9 mouse cellular contexts compared by ENCODE assay signal in genomic region chr17:23550856-23551255, GRCm38 (mm10). TPM values are rescaled to one million over a fixed set of nuclear protein-coding genes. Genes with fewer than 3 reads are reported as not detected.
DNase-seq lines count a peak whose midpoint lies in the region; ATAC-seq and TF ChIP-seq lines count a peak whose summit lies in the region.
"Had no signal": no experiment of that assay in that cellular context is flagged by ENCODE, and none has a peak within 500 bp of the region (broad histone marks: within the 10 kb centered on the region; RNA-seq: fewer than 3 reads in every experiment).

No protein-coding gene starts in this region.

- H3K27ac ChIP-seq in left cerebral cortex, adult 2 months, result peak overlapping the region; percentile 75
- H3K27ac ChIP-seq in embryonic fibroblast, embryonic 13.5 days (ENCODE audit: insufficient read depth, low read length), result peak overlapping the region; percentile 62
- no peak overlapping the region for H3K27ac ChIP-seq in limb, embryonic 11.5 days (replicated peaks; ENCODE audit: low read depth, low read length)

- peaks cover 6% of the 10 kb centered on the region for H3K36me3 ChIP-seq in limb, embryonic 11.5 days (ENCODE audit: control insufficient read depth, insufficient read depth, low read length)

- no peaks in the 10 kb centered on the region for H3K9me3 ChIP-seq in limb, embryonic 11.5 days (ENCODE audit: control insufficient read depth, low read length)

- WGBS in limb, embryonic 11.5 days, result under 1% methylated on average over 15 of the region's 15 CpGs

- in situ Hi-C loops in Patski (cut with MboI; ENCODE audit: low pct_unique_long_range_greater_than_20kb), result loop anchor here (10.0 to 25.0 kb wide), 3 partner anchors 686 to 1839 kb away; partner anchors contain the start of genes Zfp760, Zfp942, Zfp943 and Zfp945

- CTCF ChIA-PET in Patski (lab: Charles Lee), result interaction anchor here (2.2 kb wide), 2 partner anchors 9 to 13 kb away, joined by 6 to 14 read pairs; partner anchors contain the start of gene Zfp213

- TF ChIP-seq CTCF in left cerebral cortex, adult 2 months (IDR thresholded peaks at IDR 0.05), result no peak
- no peak for TF ChIP-seq CTCF in Patski (IDR thresholded peaks at IDR 0.05)
- no peak for TF ChIP-seq CTCF in embryonic fibroblast, embryonic 13.5 days (IDR thresholded peaks at IDR 0.05; ENCODE audit: borderline replicate concordance, insufficient read depth, low read length)

- H3K4me2 ChIP-seq in limb, embryonic 11.5 days (ENCODE audit: low read depth, severe bottlenecking), result peak overlapping the region; percentile 57

- DNase-seq in left cerebral cortex, adult 2 months (ENCODE audit: extremely low spot score in 1 of 2, low spot score in 2 of 2), result no peak
- DNase-seq in left cerebral cortex, postnatal 14 days (ENCODE audit: low spot score in 2 of 2), result no peak
- DNase-seq in Patski (ENCODE audit: low read depth, low spot score), result no peak
- no peak for DNase-seq in limb, embryonic 11.5 days (ENCODE audit: low spot score)
- DNase-seq in naive thymus-derived CD4-positive, alpha-beta T cell, adult 2 months (ENCODE audit: low read depth), result peak; percentile 76
- no peak for DNase-seq in ovary, adult 18-20 months (ENCODE audit: low spot score)
- DNase-seq in adrenal gland, adult 8-10 months, result no peak

- no peaks in the 10 kb centered on the region for H3K4me1 ChIP-seq in embryonic fibroblast, embryonic 13.5 days (ENCODE audit: control insufficient read depth, insufficient read depth, low read length)
- H3K4me1 ChIP-seq in limb, embryonic 11.5 days (ENCODE audit: control insufficient read depth, insufficient read depth, low read length), result peaks cover 3% of the 10 kb centered on the region; the same call in 1 of the 2 replicates

- TF ChIP-seq POLR2A in embryonic fibroblast, embryonic 13.5 days (IDR thresholded peaks at IDR 0.05; ENCODE audit: low read depth, low read length), result no peak; the same call in 1 of the 2 replicates

- H3K9ac ChIP-seq in limb, embryonic 11.5 days (ENCODE audit: low read length), result peak overlapping the region; percentile 31

- H3K4me3 ChIP-seq in left cerebral cortex, adult 2 months, result peak overlapping the region; percentile 63
- peak overlapping the region; percentile 68 for H3K4me3 ChIP-seq in embryonic fibroblast, embryonic 13.5 days (ENCODE audit: insufficient read depth, low read length)
- H3K4me3 ChIP-seq in limb, embryonic 11.5 days (ENCODE audit: low read depth, low read length), result peak overlapping the region; percentile 54

- POLR2A ChIA-PET in Patski (lab: Charles Lee), result interaction anchor here (0.7 to 3.5 kb wide), 3 partner anchors 8 to 48 kb away, joined by 3 to 18 read pairs (median 4); partner anchors contain the start of genes Zfp13 and Zfp213

- intact Hi-C loops in left cerebral cortex, adult 2 months (cut with DNase I), result loop anchor here (5.0 to 10.0 kb wide), 3 partner anchors 121 to 1126 kb away; partner anchors contain the start of genes Hcfc1r1, Thoc6, Zfp945 and Zfp946
- intact Hi-C loops in left cerebral cortex, postnatal 14 days (cut with DNase I), result no loop called here

- peak; percentile 27 for ATAC-seq in Patski
- no peak for ATAC-seq in limb, embryonic 11.5 days (ENCODE audit: insufficient number of reproducible peaks, low FRiP score, low TSS enrichment, low read depth)

- no peaks in the 10 kb centered on the region for H3K27me3 ChIP-seq in Patski
- H3K27me3 ChIP-seq in limb, embryonic 11.5 days (ENCODE audit: control insufficient read depth, insufficient read depth, low read length), result no peaks in the 10 kb centered on the region

RNA-seq across cellular contexts. Expression of gene Zfp213, which starts 13.2 kb away (rescaled TPM):
- 1 to 10 TPM; 6.8 TPM for total RNA-seq in left cerebral cortex, adult 2 months (2021)
- 1 to 10 TPM; 6.6 to 6.8 TPM for total RNA-seq in left cerebral cortex, postnatal 14 days (2021)
- polyA plus RNA-seq in Patski (2021), result 8.6 TPM
- polyA plus RNA-seq in embryonic fibroblast, embryonic 13.5 days (2011; ENCODE audit: insufficient read length, low read depth, missing spikeins), result 6.5 TPM in 2 replicates
- 24.4 and 25.6 TPM in 2 replicates for polyA plus RNA-seq in limb, embryonic 11.5 days (2014; fragmentation: Nextera tagmentation; extraction: Ambion mirVana)
- 10 to 100 TPM; 12.0 to 15.5 (median 12.9) TPM for total RNA-seq in adrenal gland, adult 8-10 months (2022)

RNA-seq across cellular contexts. Expression of gene Zfp13, which starts 48.4 kb away (rescaled TPM):
- 10 to 100 TPM; 24.7 to 32.0 TPM for total RNA-seq in left cerebral cortex, adult 2 months (2021)
- 10 to 100 TPM; 28.3 to 29.0 TPM for total RNA-seq in left cerebral cortex, postnatal 14 days (2021)
- 6.8 TPM for polyA plus RNA-seq in Patski (2021)
- polyA plus RNA-seq in embryonic fibroblast, embryonic 13.5 days (2011; ENCODE audit: insufficient read length, low read depth, missing spikeins), result 5.3 and 8.1 TPM in 2 replicates
- polyA plus RNA-seq in limb, embryonic 11.5 days (2014; fragmentation: Nextera tagmentation; extraction: Ambion mirVana), result 20.5 and 22.7 TPM in 2 replicates
- 10 to 100 TPM in 3 of 4 experiments, 1 to 10 TPM in 1; 8.2 to 19.2 (median 14.6) TPM for total RNA-seq in adrenal gland, adult 8-10 months (2022)

RNA-seq across cellular contexts. Expression of gene Zscan10, which starts 49.8 kb away (rescaled TPM):
- not detected for total RNA-seq in left cerebral cortex, adult 2 months (2021)
- not detected for total RNA-seq in left cerebral cortex, postnatal 14 days (2021)
- not detected for polyA plus RNA-seq in Patski (2021)
- not detected in 2 replicates for polyA plus RNA-seq in embryonic fibroblast, embryonic 13.5 days (2011; ENCODE audit: insufficient read length, low read depth, missing spikeins)
- polyA plus RNA-seq in limb, embryonic 11.5 days (2014; fragmentation: Nextera tagmentation; extraction: Ambion mirVana), result 0.24 and 0.80 TPM in 2 replicates
- not detected for total RNA-seq in adrenal gland, adult 8-10 months (2022)
- polyA plus RNA-seq: gonadal fat pad, adult 2 months had no signal
